Mouse (Mus musculus) neural tube, embryonic 13.5 days (tissue): ENCODE measurements around the gene Antxr1. TPM values are rescaled to one million over a fixed set of nuclear protein-coding genes. Genes with fewer than 3 reads are reported as not detected.

ENCODE experiments used
- polyA plus RNA-seq: library from polyadenylated mRNA; unstranded; fragments of >200 nt; fragmentation: Nextera tagmentation; extraction: Ambion mirVana; gene quantifications from 2 replicates; pipeline ENCODE4 v1.2.1, GENCODE M21; 2015

The Antxr1 gene
- polyA plus RNA-seq, 1 experiment from 2014 or later = 4.3 TPM

Other genes with a start within 250 kb of the Antxr1 start
- gene D6Ertd527e, start 231.1 kb downstream of the Antxr1 start, polyA plus RNA-seq = 0.11 and 0.15 TPM in 2 replicates
- gene Gkn1, start 15.1 kb upstream of the Antxr1 start, polyA plus RNA-seq = not detected in 2 replicates
- not detected in 2 replicates for gene Gkn2, start 37.5 kb upstream of the Antxr1 start, polyA plus RNA-seq
- gene Gkn3, start 53.1 kb upstream of the Antxr1 start, polyA plus RNA-seq = not detected in 2 replicates
- not detected in 2 replicates for gene Bmp10, start 93.2 kb upstream of the Antxr1 start, polyA plus RNA-seq
- gene Arhgap25, start 197.4 kb upstream of the Antxr1 start, polyA plus RNA-seq = 4.9 TPM in 2 replicates